Mouse (Mus musculus) embryonic facial prominence, embryonic 13.5 days (tissue): Measurements from ENCODE around the gene Sec14l2. TPM values are rescaled to one million over a fixed set of nuclear protein-coding genes. Genes with fewer than 3 reads are reported as not detected.

ENCODE experiments used
- ATAC-seq: fragments of 200-750 bp; cut with Nextera tagmentation; 2 replicates; pipeline ENCODE4 v1.8.0; 2017; ENCODE audit warnings: low read depth; ENCODE audit not compliant: insufficient number of reproducible peaks, insufficient read depth, low FRiP score, low TSS enrichment
- H3K27ac ChIP-seq: fragments of 300-500 bp; sonication (generic); 2 replicates; pipeline ENCODE4 v1.5.1; 2015; ENCODE audit warnings: moderate library complexity, mild to moderate bottlenecking, inconsistent platforms
- H3K27me3 ChIP-seq: fragments of 300-500 bp; sonication (generic); 2 replicates; pipeline ENCODE4 v1.6.1; 2015; ENCODE audit warnings: mild to moderate bottlenecking, inconsistent platforms
- H3K36me3 ChIP-seq: fragments of 300-500 bp; sonication (generic); 2 replicates; pipeline ENCODE4 v1.6.1; 2015; ENCODE audit warnings: mild to moderate bottlenecking, inconsistent platforms
- H3K4me1 ChIP-seq: fragments of 300-500 bp; sonication (generic); 2 replicates; pipeline ENCODE4 v1.6.1; 2015; ENCODE audit warnings: inconsistent platforms
- H3K4me2 ChIP-seq: fragments of 300-500 bp; sonication (generic); 2 replicates; pipeline ENCODE4 v1.6.1; 2015; ENCODE audit warnings: moderate library complexity, mild to moderate bottlenecking, inconsistent platforms
- H3K4me3 ChIP-seq: fragments of 300-500 bp; sonication (generic); 2 replicates; pipeline ENCODE4 v1.5.1; 2015; ENCODE audit warnings: mild to moderate bottlenecking, inconsistent platforms
- H3K9ac ChIP-seq: fragments of 300-500 bp; sonication (generic); 2 replicates; pipeline ENCODE4 v1.6.1; 2015; ENCODE audit warnings: mild to moderate bottlenecking, inconsistent platforms
- H3K9me3 ChIP-seq: fragments of 300-500 bp; sonication (generic); 2 replicates; pipeline ENCODE4 v1.6.1; 2016; ENCODE audit warnings: inconsistent platforms
- WGBS: fragments of 180-500 bp; shearing (Covaris S2); methylation state at CpG from one replicate; pipeline ENCODE4 v1.1.7; 2015; ENCODE audit warnings: mixed read lengths; 5-methylcytosine and 5-hydroxymethylcytosine counted together
- polyA plus RNA-seq: library from polyadenylated mRNA; unstranded; fragments of >200 nt; fragmentation: Nextera tagmentation; extraction: Ambion mirVana; gene quantifications from 2 replicates; pipeline ENCODE4 v1.2.1, GENCODE M21; 2015

The Sec14l2 gene
- polyA plus RNA-seq, 1 experiment from 2014 or later, result 2.0 TPM

DNA sequence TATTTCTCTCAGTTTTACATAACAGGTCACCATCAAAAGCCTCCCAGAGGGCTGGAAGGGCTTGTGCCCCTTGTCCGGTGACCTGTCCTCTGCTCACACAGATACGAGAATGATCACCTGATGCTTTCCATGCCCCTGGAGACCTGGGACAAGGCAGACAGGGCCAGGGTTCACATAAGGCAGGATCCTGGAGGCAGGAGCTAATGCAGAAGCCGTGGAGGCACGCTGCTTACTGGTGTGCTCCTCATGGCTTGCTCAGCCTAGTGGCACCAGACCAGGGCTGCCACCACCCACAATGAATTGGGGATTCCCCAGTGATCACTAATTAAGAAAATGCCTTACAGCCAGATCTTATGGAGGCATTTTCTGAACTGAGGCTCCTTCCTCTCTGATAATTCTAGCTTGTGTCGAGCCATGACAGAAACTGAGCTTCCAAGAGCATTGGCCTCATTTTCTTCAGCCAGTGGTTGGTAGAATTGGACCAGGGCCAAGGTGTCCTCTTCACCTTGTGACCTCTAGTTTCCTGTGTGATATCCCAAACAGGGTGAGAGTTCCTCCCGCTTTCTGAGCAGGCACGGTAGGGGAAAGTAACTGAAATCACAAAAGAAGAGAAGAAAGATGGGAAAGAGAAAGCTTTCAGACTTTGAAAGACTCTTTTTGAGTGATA is 44.8 kb downstream of the Sec14l2 start:
- H3K4me1 ChIP-seq, result no peaks in the 10 kb centered on the region
- WGBS, result 82% methylated on average over 7 of the region's 7 CpGs
- no peaks in the 10 kb centered on the region for H3K36me3 ChIP-seq
- no peak overlapping the region for H3K9ac ChIP-seq
- H3K9me3 ChIP-seq, result no peaks in the 10 kb centered on the region
- no peak overlapping the region for H3K27ac ChIP-seq
- no peak for ATAC-seq
- H3K4me2 ChIP-seq, result no peak overlapping the region
- no peaks in the 10 kb centered on the region for H3K27me3 ChIP-seq
- no peak overlapping the region for H3K4me3 ChIP-seq

DNA sequence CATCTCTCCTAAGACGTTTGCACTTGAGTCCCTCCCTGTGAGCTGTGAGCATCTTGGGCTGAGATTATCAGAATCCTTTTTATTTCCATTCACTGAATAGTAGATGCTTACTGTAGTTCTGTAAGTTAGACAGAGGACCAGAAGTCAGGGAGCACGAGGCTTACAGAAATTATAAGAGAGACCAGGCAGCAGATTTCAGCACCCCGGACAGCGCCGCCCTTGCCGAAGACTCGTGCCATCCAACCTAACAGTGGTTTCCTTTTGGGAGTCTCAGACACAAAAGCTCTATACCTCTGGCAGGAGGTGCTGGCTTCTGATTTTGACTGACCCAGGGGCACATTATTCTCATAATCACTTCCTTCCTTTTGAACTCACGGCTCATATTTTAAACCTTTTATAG is 46.6 kb downstream of the Sec14l2 start:
- H3K9me3 ChIP-seq, result no peaks in the 10 kb centered on the region
- no peaks in the 10 kb centered on the region for H3K4me1 ChIP-seq
- 10% methylated on average over 8 of the region's 8 CpGs for WGBS
- no peak overlapping the region for H3K4me3 ChIP-seq
- no peaks in the 10 kb centered on the region for H3K27me3 ChIP-seq
- H3K27ac ChIP-seq, result no peak overlapping the region
- no peaks in the 10 kb centered on the region for H3K36me3 ChIP-seq
- no peak overlapping the region for H3K9ac ChIP-seq
- no peak for ATAC-seq
- no peak overlapping the region for H3K4me2 ChIP-seq

DNA sequence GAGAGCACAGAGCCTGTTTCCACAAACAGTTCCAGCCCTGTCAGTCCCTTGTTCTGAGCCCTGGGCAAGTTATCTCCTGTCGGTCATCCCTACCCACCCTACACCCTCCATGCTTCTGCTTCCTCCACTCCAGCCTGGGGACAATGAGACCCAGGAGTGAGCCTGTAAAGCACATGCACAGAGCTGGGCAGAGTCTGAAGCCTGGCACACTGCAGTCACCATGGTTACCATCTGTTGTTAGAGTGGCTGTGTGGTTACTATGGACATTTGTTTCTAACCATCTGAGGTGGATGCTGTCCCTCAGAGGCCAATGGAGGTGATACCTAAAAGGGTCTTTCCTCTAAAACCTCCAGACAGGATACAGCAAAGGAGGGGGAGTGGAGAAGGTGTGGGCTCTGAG is 53.6 kb downstream of the Sec14l2 start:
- Histone ChIP-seq H3K4me2 (no peak overlapping the region), H3K9ac (no peak overlapping the region), H3K36me3 (no peaks in the 10 kb centered on the region), H3K9me3 (no peaks in the 10 kb centered on the region), H3K4me1 (no peaks in the 10 kb centered on the region), H3K4me3 (no peak overlapping the region), H3K27ac (no peak overlapping the region), H3K27me3 (peaks cover 4% of the 10 kb centered on the region; the same call in 1 of the 2 replicates)
- 61% methylated on average over 1 of the region's 1 CpGs for WGBS
- ATAC-seq, result no peak

DNA sequence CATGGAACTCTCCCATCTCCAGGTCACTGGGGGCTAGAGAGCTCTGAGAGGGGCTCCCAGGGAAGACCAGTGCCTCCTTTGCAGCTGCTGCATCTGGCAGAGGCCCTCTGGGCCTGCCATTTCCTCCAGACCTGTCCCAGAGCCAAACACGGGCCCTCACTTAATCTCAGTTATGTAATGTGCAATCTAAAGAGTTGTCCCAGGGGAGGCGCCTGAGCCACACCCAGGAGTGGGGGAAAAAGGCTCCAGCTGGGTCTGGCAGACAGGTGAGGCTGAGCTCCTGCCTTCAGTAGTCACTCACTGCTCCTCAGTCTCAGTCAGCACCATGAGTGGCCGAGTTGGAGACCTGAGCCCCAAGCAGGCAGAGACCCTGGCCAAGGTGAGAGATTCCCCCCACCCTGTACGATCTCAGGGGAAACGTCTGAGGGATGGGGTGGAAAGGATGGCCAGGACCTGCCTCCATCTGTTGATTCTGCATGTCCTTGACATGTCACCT is 58.5 kb downstream of the Sec14l2 start, which contains the start of gene Sec14l3:
TSS of gene Sec14l3 (plus strand) at position 215 of the 496 bp plus-strand sequence.
- no peak within 1 kb of the TSS for H3K4me3 ChIP-seq
- H3K4me1 ChIP-seq, result peaks cover 6% of the 10 kb centered on the region; the same call in 1 of the 2 replicates
- H3K27me3 ChIP-seq, result peaks cover 4% of the 10 kb centered on the region; the same call in 1 of the 2 replicates
- H3K9me3 ChIP-seq, result no peaks in the 10 kb centered on the region
- ATAC-seq, result no peak
- H3K36me3 ChIP-seq, result no peaks in the 10 kb centered on the region
- no peak within 1 kb of the TSS for H3K9ac ChIP-seq
- WGBS, result 69% methylated on average over 5 of the region's 5 CpGs
- no peak within 1 kb of the TSS for H3K27ac ChIP-seq
- no peak within 1 kb of the TSS for H3K4me2 ChIP-seq

DNA sequence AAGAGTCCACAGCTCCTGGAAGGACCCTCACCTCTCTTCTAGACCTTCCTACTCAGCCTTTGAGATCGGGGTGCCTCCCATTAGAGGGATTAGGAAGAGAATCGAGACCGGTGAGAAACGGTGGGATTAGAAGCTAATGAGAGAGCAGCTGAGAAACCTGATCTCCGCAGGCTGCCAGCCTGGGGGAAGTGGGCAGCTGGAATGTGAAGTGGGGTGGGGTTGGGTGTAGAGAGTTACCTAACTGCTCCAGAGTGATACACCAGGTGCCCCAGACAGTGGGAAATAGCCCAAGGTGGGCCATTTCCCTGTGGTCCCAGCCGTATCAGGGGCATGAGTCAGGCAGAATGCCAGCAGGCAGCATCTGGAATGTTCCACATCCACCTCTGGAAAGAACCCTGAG is 60.2 kb downstream of the Sec14l2 start:
- WGBS, result 27% methylated on average over 6 of the region's 6 CpGs
- Histone ChIP-seq H3K36me3 (no peaks in the 10 kb centered on the region), H3K27me3 (peaks cover 4% of the 10 kb centered on the region; the same call in 1 of the 2 replicates), H3K27ac (no peak overlapping the region), H3K4me2 (no peak overlapping the region), H3K9ac (no peak overlapping the region), H3K4me3 (no peak overlapping the region), H3K4me1 (peaks cover 6% of the 10 kb centered on the region; the same call in 1 of the 2 replicates), H3K9me3 (no peaks in the 10 kb centered on the region)
- no peak for ATAC-seq

DNA sequence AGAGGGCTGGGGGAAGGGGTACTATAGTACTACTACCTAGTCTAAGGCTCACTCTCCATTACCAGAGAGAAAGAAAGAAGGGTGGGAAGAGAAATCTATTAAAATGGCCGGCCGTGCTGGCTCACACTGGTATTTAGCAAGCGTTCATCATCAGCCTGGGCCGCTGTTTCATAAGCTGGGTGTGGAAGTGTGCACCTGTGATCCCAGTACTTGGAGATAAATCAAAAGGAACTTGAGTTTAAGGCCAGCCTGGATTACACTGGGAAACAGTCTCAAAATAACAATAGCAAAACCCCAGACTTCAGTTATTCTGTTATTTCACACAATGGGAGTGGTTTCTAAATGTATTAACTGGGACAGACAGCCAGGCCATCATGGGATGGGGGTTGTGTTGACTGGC is 60.7 kb downstream of the Sec14l2 start:
- no peak overlapping the region for H3K4me3 ChIP-seq
- no peak overlapping the region for H3K27ac ChIP-seq
- ATAC-seq, result no peak
- no peak overlapping the region for H3K4me2 ChIP-seq
- H3K36me3 ChIP-seq, result no peaks in the 10 kb centered on the region
- no peak overlapping the region for H3K9ac ChIP-seq
- H3K27me3 ChIP-seq, result peaks cover 4% of the 10 kb centered on the region; the same call in 1 of the 2 replicates
- 87% methylated on average over 4 of the region's 4 CpGs for WGBS
- peaks cover 6% of the 10 kb centered on the region; the same call in 1 of the 2 replicates for H3K4me1 ChIP-seq
- no peaks in the 10 kb centered on the region for H3K9me3 ChIP-seq

DNA sequence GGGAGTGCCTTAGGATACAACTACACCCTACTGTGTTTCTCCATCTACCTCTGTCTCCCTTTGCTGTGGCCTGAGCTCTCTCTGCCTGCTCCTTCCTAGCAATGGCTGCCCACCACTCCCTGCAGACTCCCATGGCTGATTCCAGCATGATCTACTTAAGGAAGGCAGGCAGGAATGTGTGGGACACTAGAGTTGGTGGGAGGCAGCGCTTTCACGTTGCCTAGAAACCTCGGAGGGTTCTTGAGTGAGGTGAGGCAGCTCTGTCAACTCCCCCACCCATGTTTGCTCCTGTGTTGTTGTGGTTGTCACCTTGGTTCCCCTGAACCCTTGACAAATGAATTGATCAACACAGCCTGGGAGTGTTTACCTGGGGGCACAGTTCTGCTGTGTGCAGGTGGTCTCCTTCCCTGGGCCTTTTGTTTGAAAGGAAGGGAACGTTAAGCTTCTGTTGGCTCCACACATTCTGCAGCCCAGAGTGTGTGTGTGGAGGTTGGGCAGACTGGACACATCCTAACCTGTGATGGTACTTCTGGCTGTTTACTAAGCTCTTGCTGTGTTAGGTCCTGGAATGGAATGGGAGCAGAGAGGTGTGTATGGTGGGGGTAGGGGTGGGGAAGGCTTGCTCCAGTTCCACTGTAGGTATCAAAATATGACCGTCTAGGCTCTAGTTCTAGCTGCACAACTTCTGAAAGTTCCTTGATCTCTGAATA is 62.2 kb downstream of the Sec14l2 start:
- no peak overlapping the region for H3K4me3 ChIP-seq
- 78% methylated on average over 5 of the region's 5 CpGs for WGBS
- H3K36me3 ChIP-seq, result no peaks in the 10 kb centered on the region
- H3K27ac ChIP-seq, result no peak overlapping the region
- no peak for ATAC-seq
- H3K9me3 ChIP-seq, result no peaks in the 10 kb centered on the region
- H3K4me2 ChIP-seq, result no peak overlapping the region
- peaks cover 6% of the 10 kb centered on the region; the same call in 1 of the 2 replicates for H3K4me1 ChIP-seq
- H3K9ac ChIP-seq, result no peak overlapping the region
- H3K27me3 ChIP-seq, result peaks cover 4% of the 10 kb centered on the region; the same call in 1 of the 2 replicates

DNA sequence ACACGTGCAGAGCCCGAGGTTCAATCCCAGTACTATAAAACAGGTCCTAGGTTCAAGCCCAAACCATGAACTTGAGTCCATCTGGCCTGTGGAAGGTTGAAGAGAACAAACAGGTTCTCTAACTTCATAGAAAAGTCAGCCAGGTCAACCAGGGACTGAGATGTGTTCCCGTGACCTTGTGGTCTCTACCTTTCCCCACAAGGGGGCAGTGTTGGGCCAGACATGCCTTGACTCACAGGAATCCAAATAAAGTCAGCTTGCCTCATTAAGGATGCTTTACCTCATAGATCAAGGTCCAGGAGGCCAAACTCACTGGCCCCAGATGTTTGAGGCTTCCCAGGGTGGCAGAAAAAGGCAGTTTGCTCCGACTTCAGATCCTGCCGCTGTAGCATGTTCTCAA is 69.6 kb downstream of the Sec14l2 start:
- H3K9ac ChIP-seq, result no peak overlapping the region
- no peak overlapping the region for H3K4me2 ChIP-seq
- H3K27me3 ChIP-seq, result no peaks in the 10 kb centered on the region
- H3K36me3 ChIP-seq, result no peaks in the 10 kb centered on the region
- H3K9me3 ChIP-seq, result no peaks in the 10 kb centered on the region
- H3K27ac ChIP-seq, result no peak overlapping the region
- no peak for ATAC-seq
- 15% methylated on average over 5 of the region's 5 CpGs for WGBS
- no peak overlapping the region for H3K4me3 ChIP-seq
- no peaks in the 10 kb centered on the region for H3K4me1 ChIP-seq

DNA sequence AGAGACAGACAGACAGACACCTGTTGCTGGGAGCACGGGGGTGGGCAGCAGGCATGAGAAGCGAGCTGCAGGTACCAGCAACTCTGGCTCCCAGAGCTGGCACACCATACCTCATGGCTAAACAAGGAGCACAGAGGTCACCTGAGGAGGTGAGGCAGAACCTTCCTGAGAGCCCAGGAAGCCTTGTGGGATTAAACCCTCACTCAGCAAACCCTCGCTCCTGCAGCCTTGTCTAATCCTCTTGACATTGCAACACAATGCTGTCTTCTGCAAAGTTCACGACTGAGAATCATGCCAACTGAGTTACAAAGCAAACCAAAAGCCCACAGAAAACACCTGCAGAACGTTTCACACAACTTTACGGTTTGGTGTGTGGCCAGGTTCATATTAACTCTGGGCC is 74.8 kb downstream of the Sec14l2 start:
- WGBS, result 84% methylated on average over 6 of the region's 6 CpGs
- no peak overlapping the region for H3K27ac ChIP-seq
- no peak for ATAC-seq
- H3K4me3 ChIP-seq, result no peak overlapping the region
- no peak overlapping the region for H3K4me2 ChIP-seq
- no peaks in the 10 kb centered on the region for H3K4me1 ChIP-seq
- no peaks in the 10 kb centered on the region for H3K27me3 ChIP-seq
- H3K9me3 ChIP-seq, result no peaks in the 10 kb centered on the region
- H3K9ac ChIP-seq, result no peak overlapping the region
- H3K36me3 ChIP-seq, result no peaks in the 10 kb centered on the region

DNA sequence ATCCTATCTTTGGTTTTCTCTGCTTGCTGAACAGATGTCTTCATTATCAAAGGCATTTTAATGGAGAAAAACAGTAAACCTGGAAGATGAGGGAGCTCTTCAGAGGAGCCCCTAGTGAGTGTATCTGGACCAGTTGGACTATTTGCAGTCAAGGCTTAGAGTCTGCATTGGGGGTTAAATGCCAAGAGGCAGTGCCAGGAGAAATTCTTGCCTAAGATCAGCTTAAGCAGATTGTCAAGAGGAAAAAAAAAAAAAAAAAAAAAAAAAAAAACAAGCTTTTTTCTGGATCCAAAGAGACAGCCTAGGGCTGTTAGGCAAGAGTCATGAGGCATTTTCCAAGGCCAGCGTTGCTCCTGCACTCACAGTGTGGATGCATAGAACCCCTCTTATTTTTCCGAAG is 75.4 kb downstream of the Sec14l2 start:
- H3K27me3 ChIP-seq, result no peaks in the 10 kb centered on the region
- no peak overlapping the region for H3K4me2 ChIP-seq
- 84% methylated on average over 2 of the region's 2 CpGs for WGBS
- H3K9ac ChIP-seq, result no peak overlapping the region
- no peaks in the 10 kb centered on the region for H3K9me3 ChIP-seq
- no peak overlapping the region for H3K27ac ChIP-seq
- no peaks in the 10 kb centered on the region for H3K4me1 ChIP-seq
- H3K4me3 ChIP-seq, result no peak overlapping the region
- no peak for ATAC-seq
- no peaks in the 10 kb centered on the region for H3K36me3 ChIP-seq
